Mouse (Mus musculus): ENCODE results near the gene Mboat7.
"Not testable (repeated sequence)": the region's sequence is repeated elsewhere in the genome, so short reads cannot be mapped to it uniquely, and the experiment has no call there.

GRCm38 (mm10) chr7:3725459-3725858, 32.1 kb upstream of the Mboat7 start:
- TF ChIP-seq CTCF (IDR thresholded peaks at IDR 0.05; ENCODE audit: extremely low read depth, insufficient read depth, insufficient read length, insufficient replicate concordance); POLR2A (IDR thresholded peaks at IDR 0.05; ENCODE audit: low read depth, low read length): not testable (repeated sequence)

Measured in spleen, adult 2 months (tissue).